Mouse (Mus musculus): ENCODE results near the gene Alox5ap.

DNA sequence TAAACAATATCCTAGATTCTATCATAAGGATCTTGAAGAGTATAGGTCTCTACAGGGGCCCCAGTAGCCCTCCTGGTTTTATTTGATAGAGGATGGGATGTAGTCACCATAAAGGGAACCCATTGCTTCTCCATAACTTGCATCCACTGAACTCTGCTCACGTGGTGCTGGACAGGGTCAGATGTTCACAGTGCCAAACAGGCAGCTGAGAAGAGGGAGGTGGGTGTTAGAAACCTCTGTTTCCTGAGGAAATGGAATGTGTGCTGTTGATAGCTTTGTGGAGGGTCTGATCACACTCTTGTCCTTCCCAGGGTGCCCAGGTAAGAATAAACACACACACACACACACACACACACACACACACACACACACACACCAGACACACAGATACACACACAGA lies 66.0 kb downstream of the Alox5ap start:
- TF ChIP-seq CTCF (conservative IDR thresholded peaks at IDR 0.05 in 1 of 2, IDR thresholded peaks at IDR 0.05 in 1 of 2; ENCODE audit: low read depth in 2 of 2, low read length in 2 of 2) (no peak), HCFC1 (IDR thresholded peaks at IDR 0.05; ENCODE audit: low read depth, low read length) (no peak), POLR2AphosphoS2 (IDR thresholded peaks at IDR 0.05; ENCODE audit: low read depth, low read length) (no peak), E2F4 (IDR thresholded peaks at IDR 0.05; ENCODE audit: insufficient replicate concordance, low read depth, low read length) (no peak), BHLHE40 (IDR thresholded peaks at IDR 0.05; ENCODE audit: low read depth, low read length) (no peak)

Measured in CH12.LX (cell line).